Mouse (Mus musculus) ES-E14 (cell line): ENCODE data around the gene Gja1.

Source experiments
- CHD2 ChIP-seq: IDR thresholded peaks from 2 replicates; pipeline ENCODE4 v1.6.1; 2014; ENCODE audit warnings: mild to moderate bottlenecking, low read depth, low read length, inconsistent platforms
- HCFC1 ChIP-seq: IDR thresholded peaks from 2 replicates; pipeline ENCODE4 v1.6.1; 2012; ENCODE audit warnings: low read length, inconsistent platforms, borderline replicate concordance; ENCODE audit not compliant: insufficient read depth
- MAFK ChIP-seq: IDR thresholded peaks from 2 replicates; pipeline ENCODE4 v1.6.1; 2014; ENCODE audit warnings: mild to moderate bottlenecking, low read depth, low read length, inconsistent platforms; ENCODE audit not compliant: insufficient read depth
- ZC3H11A ChIP-seq: IDR thresholded peaks from 2 replicates; pipeline ENCODE4 v1.6.1; 2012; ENCODE audit warnings: low read depth, mild to moderate bottlenecking, inconsistent platforms, low read length, borderline replicate concordance

- TF ChIP-seq MAFK = no peak
- no peak for TF ChIP-seq HCFC1
- no peak for TF ChIP-seq ZC3H11A
- no peak for TF ChIP-seq CHD2
These were observed 1.6 kb downstream of the Gja1 start for GRCm38 (mm10) chr10:56378648-56379254.
